Mouse (Mus musculus) layer of hippocampus, adult 9-10 months (tissue): ENCODE measurements at regions not wholly inside any gene's neighbourhood (a gene's known extent, or its start where the extent isn't known, plus 50 kb on each side); places are given as distances from the start of the nearest gene placed in this dataset.
A peak's percentile ranks its signal among the peaks of the same experiment; 100 is the strongest.
"Not testable (repeated sequence)": the region's sequence is repeated elsewhere in the genome, so short reads cannot be mapped to it uniquely, and the experiment has no call there.

Source experiments
- DNase-seq: peaks from one replicate; pipeline ENCODE4 v3.0.0; 2022; ENCODE audit warnings: low spot score

DNA sequence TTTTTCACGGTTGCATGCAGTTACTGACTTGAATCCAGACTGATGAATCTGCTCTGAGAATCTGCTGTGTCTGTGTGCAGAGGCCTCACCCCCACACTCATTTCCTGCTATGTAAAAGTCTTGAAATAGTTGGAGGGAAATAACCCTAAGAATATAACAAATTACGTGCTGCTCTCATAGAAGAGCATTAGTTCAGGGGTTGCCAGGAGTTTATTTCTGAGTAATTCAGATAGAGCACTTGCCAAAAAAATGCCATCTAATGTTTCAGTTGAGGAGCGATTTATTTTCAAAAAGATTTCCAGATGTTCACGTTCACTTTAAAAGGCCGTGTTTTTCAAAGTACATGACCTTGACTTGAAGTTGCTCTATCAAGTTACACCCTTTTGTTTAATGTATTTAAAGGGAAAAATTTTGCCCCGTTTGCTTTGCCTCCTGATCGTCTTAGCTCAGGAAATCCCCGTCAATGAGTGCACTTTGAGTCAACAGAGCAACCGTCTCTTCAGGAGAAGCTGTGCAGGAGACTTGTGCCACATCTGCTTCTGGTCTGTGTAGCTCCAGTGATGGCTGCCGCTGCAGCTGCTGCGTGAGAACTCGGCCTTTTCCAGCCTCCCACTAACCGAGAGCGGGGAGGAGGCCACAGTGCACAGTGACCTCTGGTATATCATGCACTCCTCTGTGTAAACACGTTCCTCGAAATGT, 50.9 kb upstream of the Sec61g start:
- DNase-seq = no peak

DNA sequence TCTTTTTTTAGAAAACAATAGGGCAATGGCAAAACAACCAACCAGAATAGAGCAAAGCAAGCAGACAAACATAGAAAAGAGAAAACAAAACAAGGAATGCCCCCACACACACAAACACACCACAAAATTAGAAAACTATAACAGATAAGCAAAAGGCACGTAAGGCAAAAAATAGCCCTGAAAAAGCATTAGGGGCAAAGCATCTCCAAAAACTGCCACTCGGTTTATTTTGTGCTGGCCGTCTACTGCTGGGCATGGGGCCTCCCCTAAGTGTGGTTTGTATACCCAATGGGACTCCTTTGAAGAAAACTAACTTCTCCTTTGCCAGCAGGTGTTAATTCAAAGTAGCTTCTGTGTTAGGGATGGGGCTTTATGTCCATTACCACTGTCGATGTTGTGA, 53.4 kb upstream of the Sec61g start:
- no peak for DNase-seq

DNA sequence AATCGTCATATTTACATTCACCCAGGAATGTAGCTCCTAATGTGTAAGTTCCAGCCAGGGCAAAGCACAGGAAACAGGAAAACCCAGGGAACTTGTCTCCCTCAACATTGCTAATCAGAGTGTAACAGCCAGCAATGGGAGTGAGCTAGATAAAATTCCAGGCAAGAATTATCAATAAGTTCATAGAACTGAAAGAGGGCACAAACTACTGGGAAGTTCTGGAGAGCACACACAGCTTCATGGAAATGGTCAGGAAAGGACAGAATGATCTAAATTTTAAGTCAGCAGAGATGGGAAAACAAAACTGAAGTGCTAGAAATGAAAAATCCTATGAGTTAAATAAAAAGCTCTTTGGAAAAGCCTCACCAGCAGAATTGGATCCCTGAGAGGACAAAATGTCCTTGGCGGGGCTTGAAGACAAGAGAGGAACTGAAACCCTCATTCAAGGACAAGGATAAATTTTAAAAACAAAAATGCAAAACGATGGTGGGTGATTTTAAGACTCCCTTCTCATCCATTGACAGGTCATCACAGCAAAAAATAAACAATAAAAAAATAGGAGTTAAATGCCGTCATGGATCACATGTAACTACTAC, 80.9 kb upstream of the Sec61g start:
- no peak for DNase-seq

DNA sequence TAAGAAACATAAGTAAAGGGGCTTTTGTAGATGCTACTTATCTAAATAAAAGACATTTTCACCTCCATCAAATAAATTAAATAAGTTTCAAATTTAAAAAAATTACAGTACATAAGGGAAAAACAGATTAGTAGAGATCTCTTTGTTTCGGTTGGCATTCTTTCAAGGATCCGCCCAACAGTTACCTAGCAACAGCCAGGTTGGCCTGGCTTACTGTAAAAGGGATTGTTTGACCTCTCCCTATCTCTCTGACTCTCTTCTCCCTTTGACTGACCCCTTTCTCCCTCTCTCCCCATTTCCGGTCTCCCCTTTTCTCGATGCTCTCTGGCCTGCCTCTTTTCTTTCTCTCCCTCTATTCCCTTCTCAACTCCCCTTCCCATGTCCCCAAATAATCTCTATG, 82.3 kb upstream of the Sec61g start:
- no peak for DNase-seq

DNA sequence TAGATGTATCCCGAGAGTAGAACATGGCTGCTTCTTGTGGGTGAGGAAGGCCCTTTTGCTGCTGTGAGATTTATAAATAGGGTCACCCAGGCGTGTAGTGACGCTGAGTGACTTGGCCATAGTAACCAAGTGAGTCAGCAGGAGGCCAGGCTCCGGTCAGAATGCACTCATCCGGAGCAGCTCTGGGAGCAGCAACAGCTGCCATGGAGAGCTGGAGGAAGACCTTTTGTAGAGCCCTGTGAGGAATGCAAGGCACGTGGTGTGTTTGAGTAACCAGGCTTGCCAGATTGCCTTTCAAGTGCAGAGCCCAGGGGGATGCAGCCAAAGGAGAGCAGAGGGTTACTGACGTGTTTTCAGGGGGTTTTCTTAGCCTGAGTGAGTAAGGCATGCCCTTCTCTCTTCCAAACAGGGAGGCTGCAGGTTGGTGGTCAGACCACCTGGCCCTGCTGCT, 83.2 kb upstream of the Sec61g start:
- peak; percentile 7 for DNase-seq

DNA sequence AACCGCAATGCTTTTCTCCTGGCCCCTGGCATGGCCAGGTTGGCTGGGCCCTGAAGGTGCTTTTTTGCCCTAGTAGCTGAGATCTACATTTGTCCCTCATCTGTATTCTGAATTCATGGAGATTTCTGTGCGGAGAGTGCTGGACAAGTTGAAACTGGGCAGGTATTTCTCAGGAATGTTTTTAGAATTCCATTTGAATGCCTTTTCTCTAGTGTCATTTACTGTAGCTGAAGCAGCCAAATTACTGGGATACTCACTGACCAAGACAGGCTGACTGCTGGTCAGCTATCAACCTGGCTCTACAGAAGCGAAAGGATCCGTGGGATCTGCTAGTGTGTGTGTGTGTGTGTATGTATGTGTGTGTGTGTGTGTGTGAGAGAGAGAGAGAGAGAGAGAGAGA, 83.7 kb upstream of the Sec61g start:
- no peak for DNase-seq

DNA sequence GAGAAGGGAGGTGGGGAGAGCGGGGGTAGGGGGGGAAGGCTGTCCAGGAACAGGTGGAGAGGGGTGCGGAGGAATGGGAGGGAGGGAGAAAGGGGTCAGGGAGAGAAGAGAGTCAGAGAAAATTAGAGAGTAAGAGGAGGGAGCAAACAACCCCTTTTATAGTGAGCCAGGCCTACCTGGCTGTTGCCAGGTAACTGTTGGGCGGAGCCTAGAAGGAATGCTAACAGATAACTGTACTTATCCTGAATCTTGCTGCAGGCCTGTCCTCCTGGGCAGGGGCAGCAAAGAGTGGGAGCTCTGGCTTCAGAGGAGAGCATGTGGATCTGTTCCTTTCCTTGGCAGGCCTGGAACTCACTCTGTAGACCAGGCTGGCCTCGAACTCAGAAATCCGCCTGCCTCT, 84.5 kb upstream of the Sec61g start:
- no peak for DNase-seq

DNA sequence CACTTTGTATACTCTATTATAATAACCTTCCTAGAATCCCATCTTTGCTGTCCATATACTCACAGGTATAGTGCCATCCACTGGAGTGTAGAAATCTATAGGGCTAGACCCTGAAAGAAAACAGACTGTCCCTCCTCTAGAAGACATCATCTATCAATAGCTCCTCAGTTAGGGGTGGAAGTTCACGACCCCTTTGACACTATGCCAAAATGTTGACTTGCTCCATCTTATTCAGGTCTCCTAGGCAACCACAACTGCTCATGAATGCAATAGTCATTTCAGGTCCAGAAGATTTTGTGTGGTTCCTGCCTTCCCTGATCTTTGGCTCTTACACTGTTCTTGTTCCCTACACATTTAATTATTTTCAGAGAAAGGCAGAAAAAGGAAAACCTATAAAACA, 86.5 kb upstream of the Sec61g start:
- DNase-seq = no peak

DNA sequence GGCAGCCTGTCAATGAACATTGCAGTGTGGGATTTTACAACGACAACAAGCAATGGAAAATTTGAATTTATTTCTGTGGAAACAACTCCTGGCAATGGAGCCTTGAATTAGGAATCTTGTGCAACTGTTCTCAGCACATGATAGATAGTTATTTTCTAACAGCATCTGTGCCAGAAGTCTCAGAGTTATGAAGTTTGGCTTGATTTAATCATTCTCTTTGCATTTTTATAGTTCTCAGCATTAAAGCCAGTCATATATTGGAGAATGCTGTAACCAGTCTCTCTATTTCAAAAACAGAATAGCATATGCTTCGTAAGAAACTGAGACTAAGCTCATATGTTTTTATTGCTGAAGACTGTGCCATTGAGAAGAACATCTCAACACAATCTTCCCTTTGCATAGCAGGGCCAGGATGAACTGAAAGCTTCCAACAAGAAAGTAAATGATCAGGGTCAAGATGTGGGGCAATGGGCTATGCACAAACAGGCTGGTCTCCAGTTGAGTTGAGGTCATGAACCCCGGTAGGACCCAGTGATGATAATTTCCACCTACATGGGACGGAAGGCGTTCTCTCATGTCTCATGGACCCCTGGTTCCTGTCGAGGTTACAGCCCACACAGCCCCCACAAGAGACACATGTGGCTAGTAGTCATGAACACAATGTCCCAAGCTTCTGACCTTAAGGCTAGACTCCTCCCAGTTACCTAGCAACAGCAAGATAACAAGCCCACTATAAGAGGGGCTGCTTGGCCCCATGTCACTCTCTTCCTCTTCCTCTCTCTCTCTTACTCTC, 89.0 kb upstream of the Sec61g start:
- DNase-seq = no peak

DNA sequence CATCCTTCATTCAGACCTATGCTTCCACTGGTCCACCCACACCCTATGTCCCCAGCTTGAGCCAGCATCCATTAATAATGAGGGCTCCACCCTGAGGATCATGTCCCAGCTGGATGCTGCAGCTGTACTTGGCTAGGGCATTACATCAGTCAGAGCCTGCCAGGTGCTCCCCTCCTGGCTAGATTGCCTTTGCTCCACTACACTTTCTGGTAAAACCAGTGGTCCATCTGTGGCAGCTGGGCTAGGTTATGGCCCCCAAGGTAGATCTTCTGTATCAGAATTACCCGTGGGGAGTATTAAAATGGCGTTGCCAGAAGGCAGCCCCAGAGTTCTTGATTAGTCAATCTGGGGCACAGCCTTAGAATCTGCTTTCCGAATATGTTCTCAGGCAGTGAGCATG, 94.7 kb upstream of the Sec61g start:
- DNase-seq = no peak

DNA sequence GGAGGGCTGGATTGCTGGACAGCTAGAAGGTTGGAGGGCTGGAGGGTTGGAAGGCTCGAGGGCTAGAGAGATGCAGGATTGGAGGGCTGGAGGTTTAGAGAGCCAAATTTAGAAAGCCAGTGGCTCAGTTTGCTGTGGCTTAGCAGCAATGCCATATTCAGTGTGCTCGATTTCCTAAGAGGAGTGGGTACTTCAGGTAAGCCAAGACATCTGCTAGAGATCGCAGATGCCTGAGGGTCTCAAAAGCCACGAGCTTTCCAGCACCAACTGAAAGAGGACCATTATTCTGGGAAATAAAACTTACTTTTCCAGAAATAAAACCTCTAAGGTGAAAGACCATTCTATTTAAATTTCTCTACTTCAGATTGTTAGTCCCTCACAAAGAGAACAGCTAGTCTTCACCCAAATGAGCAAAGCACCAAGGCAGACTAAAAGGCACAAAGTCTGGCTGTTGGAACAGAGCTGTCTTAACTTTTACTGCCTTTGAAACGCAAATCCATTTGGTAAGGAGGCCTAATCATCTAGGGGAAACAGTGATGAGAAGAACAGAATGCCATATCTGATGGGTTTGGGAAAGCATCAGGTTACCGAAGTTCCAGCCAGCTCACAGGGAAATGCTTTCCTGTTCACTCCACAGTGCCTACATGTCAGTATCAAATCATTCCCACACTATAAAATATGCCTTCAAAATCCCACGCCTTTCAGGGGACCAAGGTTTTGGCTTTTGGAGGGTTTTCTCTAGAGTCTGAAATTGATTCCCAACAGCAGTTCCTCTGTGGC, 98.3 kb upstream of the Sec61g start:
- DNase-seq = no peak

DNA sequence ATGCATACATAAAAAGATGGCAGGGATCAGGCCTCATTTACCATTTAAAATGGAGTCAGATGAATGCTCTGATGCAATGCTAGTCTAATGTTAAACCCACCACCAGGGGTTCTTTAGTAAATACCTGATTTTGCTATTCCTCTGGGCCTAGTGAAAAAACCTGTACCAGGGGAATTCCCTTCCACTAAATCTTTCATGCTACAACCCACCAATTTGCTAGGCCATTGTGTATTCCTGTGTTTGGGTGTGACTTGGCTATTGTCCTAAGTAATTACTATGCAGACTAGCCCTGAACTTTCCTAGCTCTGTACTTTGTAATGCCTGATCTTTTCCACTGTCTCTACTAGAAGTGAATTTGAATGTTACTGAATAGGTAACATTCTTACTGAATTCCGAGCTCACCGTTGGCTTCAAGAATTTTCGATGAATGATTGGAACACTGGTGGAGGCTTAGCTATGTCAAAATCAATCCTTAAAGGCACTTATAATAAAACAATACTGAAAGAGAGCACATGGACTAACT, 99.7 kb upstream of the Sec61g start:
- DNase-seq = not testable (repeated sequence)

DNA sequence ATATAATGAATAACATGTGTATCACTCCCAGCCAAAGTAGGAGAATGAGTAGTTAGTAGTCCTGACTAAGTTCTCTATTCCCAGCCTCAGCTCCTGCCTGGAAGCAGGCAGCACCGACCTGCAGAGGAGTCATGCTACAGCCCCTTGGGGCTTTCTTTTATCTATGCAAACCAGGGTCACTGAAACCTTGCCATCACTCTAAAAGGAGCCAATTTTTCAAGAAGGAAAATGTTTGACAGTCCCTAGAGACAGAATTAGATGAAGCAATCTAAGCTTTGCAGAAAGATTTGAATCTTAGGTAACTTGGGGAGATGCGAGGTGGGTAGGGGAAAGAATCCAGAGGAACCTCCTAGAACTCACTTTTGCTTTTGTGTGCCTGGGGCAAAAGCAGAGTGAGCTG, 103.5 kb upstream of the Sec61g start:
- no peak for DNase-seq

DNA sequence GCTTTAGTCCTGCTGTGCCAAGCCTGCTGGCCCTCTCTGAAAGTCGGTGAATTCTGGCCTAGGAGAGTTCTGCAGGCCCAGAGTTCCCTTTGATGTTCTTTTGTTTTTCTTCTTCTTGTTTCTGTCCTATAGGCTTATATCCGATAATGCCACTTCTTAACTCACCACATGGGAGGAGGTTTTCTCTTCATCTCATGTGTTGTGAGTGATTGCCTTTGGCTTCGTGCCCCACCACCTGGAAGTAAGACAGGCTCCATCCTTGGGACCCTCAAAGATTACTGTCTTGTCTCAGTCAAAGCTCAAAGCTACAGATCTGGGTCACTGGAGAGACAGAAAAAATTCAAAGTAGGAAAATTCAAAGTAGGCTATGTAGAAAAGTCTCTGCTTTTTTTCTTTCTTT, 104.2 kb upstream of the Sec61g start:
- DNase-seq = no peak

DNA sequence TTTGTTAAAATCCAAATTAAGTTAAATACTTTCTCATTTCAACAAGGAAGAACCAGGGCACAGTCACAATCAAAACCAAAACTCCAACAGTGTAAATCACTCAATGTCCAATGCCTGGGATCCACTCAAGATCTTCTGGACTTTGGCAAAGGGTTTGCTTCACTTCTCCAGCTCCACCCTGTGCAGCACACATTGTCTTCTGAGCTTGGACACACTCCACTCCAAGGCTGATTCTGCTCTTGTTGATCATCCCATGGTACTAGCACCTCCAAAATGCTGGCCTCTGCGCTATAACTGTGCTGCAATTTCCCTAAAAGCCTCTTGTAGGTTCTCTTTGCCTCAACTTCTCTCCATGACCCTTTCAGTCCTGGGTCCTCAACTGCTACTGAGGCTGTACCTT, 111.5 kb upstream of the Sec61g start:
- no peak for DNase-seq

DNA sequence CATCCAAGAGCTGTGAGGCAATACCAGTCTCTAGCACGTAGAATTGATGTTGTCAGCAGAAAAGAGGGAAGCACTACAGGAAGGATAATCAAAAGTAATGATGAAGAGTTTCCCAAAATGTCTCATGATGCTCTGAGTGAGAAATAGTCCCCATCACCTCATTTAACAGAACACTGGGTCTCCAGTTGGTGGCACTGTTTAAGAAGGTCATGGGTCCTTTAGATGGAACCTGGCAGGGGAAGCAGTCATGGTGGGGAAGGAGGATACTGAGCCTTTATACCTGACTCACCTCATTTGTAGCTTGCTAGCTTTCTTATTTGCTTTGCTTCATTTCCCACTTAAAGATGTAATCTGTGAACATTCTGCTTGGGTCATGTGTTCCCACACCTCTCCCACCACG, 115.4 kb upstream of the Sec61g start:
- DNase-seq = no peak

DNA sequence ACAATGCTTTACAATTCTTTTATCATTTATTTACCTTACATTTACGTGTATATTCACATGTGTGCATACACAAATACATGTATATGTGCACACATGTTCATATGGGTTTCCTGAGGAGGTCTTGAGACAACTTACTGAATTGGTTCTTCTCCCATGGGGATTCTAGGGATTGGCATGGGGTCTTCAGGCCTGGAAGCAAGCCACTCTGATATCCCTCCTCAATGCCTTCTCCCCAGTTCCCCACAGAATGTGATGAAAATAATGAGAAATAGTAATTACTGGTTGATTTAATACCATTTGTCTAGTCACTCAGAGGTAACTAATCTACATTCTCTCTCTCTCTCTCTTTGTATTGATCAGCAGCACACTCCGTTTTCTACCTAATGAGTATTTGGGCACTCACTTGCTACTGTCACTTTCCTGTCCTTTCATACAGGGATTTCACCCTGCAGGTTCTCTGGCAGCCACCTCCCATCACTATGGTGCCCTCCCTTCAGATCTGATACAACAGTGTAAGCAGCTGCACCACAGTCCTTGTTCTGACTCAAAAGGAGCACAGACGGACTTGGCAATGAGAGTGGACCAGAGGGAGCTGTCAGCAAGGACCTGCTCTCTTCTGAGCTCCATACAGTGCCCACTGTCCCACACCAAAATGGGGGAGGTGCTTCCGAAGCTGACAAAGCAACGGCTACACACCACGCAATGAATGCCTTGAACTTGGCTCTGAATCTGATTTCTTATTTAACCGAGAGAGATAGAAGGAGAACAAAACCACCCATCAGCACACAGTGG, 119.2 kb upstream of the Sec61g start:
- no peak for DNase-seq

DNA sequence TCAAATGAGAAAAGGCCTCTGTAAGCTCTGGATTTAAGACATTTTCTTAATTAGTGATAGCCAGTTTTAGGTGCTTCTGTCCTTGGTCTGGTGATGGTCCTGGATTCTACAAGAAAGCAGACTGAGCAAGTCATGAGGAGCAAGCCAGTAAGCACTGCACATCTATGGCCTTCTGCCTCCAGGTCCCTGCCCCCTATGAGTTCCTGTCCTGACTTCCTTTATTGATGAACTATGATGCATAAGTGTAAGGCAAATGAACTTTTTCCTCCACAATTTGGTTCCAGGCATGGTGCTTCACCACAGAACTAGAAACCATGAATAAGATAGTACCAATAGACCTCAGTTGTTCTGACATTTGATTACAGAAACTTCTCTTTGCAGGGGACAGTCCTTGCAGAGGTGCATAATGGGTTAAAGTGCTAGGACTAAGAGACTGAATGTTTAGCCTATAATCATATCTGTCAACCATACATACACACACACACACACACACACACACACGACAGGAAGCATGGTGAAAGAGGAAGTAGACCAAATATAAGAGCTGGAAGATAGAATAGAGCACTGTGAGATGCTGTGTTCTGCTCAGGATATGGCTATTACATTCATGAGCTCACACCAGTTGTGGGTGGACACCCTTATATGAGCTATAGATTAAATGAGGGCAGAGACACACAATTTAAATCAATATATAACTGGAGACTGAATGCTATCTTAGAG, 121.3 kb upstream of the Sec61g start:
- no peak for DNase-seq

DNA sequence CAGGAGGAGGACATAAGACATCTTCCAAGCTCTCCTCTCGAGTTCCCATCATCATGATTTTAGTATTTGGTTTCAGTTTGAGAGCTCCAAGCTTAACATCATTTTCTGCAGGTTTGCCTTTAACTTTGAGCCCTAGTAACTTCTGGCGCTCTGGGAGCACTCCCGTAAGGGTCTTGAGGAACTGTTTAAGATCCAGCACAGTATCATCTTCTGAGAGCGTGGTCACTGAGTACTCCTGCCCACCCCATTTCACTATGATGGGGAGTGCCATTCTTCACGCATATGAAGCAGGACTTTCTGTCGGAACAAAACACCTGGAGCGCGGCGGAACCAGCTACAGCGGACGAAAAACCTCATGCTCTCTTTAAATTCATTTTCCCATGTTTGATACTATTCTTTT, 116.2 kb upstream of the Egfr start:
- DNase-seq = not testable (repeated sequence)

DNA sequence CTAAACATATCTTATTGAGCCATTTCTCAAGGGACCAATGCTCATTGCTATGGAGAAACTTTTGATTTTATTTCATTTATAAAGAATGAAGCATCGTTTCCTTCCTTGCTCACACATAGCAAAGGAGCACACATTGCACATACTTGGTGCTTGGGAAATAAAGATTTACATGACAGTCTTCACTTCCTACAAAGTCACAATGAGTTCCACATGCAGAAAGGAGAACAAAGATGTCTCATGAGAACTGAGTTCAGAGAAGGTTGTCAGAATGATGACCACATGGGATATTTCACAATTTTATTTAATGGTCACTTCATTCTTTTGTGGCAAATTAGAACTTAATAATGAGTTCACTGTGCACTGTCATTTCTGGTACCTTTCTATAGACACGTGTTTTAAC, 114.3 kb upstream of the Egfr start:
- DNase-seq = no peak

DNA sequence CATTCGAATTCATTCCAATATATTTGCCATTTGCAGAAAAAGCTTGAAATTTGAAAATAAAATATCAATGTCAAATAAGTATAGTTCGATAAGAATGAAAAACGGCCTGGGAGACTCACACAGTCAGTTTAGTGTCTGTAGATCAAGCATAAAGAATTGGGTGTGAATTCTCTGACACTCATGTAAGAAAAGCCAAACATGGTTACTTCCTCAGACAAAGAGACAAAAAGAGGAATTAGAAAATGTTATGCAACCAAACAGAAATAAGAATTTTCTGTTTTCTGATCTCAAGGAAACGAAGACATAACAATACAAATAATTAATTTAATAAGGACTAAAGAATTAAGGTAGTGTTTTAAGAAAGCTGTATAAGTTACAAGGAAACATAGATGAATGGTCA, 113.7 kb upstream of the Egfr start:
- DNase-seq = no peak
